Mouse (Mus musculus) G1E-ER4 (cell line): ENCODE data around the gene Olfr721-ps1. TPM values are rescaled to one million over a fixed set of nuclear protein-coding genes. Genes with fewer than 3 reads are reported as not detected.

Experiments used
- GATA1 ChIP-seq: IDR thresholded peaks from one replicate; pipeline ENCODE4 v1.8.0; 2012; ENCODE audit warnings: low read length, inconsistent platforms
- polyA plus RNA-seq: library from polyadenylated mRNA; stranded (reverse); fragments of >175 nt; gene quantifications from 2 replicates; pipeline ENCODE4 v1.2.3, GENCODE M21; 2012

The Olfr721-ps1 gene
- not detected in 2 replicates for polyA plus RNA-seq

DNA sequence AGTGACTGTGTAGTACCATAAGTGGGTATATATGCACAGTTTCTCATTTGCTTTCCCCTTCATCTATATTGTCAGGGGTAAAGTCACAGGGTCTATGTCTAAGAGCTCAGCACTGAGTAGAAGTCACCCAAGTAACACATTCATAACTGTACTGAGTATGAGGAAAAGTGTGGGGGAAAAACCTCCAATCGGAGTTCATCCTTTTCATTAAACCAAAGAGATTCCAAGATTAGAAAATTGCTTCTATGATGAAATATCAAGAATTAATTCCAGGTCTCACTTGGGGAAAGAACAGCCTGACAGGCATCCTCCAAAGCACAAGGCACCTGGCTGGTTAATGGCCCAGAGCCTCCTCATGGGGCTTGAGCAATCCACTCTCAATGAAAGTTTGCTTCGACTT lies at the start of gene Olfr721-ps1:
Gene Olfr721-ps1, plus strand, starts transcription at position 301 of the 400 bp plus-strand sequence.
- TF ChIP-seq GATA1: no peak

- no peak for TF ChIP-seq GATA1
Observed at GRCm38 (mm10) chr14:14351721-14352590, 49.1 kb upstream of the Olfr721-ps1 start.

- no peak for TF ChIP-seq GATA1
Observed at GRCm38 (mm10) chr14:14352606-14353005, 48.5 kb upstream of the Olfr721-ps1 start.

- TF ChIP-seq GATA1: no peak
Observed at GRCm38 (mm10) chr14:14353081-14353732, 47.9 kb upstream of the Olfr721-ps1 start.

DNA sequence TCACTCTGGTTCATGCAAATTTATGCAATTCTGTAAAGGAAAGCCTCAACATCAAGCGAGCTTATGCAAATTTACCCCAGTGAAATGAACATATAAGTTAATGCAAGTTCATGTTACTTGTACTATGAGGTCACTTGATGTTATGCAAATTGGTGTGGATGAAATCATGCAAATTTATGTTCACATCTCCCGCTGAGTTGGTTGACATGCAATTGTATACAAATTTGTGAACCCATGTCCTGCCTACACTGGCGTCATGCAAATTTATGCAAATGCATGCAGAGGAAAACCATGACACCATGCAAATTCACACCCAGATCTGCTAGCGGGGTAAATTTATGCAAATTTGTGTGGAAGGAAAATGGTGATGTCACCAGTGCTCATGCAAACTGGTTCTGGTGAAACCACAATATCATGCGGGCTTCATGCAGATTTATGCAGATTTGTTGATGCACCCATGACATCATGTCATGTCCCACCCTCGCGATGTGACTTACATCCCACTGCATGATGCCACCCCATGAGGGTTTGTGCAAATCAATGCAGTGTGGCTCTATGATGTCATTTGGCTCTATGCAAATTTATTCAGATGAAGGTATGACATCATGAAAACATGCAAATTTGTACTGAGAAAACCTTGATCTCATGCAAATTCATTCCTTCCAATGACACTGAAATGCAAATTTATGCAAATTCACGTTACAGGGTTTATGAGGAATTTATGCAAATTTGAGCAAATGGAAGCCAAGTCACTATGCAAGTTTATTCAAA lies 47.2 kb upstream of the Olfr721-ps1 start:
- no peak for TF ChIP-seq GATA1

DNA sequence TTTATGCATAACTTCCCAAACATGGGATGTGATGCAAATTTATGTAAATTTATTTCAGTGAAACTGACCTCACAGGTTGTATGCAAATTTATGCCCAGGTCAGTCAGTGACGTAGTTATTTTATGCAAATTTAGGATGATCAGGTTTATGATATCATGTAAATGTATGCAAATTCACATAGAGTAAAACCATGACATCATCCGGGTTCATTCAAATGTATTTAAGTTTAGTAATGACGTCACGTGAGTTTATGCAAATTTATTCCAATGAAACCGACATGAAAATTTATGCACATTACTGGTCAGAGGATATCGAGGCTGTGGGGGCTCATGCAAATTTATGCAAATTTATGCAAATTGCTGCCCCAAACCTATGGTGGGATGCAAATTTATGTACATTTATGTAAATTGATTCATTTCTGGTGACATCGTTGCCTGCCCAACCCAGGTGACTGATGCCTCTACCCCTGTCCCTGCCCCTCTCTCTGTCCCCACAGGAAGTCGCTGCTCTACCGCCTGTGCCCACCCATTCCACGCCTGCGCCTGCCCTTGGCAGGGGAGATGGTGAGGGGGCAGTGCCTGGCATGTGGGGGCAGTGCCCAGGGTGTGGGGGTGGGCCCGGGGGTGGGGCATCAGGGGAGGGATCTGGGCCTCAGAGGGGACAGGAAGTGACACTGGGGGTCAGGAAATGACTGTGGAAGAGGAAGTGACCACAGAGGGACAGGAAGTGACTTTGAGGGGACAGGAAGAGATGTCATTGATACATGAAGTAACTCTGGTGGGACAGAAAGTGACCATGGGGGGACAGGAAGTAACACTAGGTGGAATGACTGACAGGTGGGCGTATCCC lies 46.4 kb upstream of the Olfr721-ps1 start:
- TF ChIP-seq GATA1: no peak

GRCm38 (mm10) chr14:14355360-14355646 lies 45.8 kb upstream of the Olfr721-ps1 start:
- no peak for TF ChIP-seq GATA1

DNA sequence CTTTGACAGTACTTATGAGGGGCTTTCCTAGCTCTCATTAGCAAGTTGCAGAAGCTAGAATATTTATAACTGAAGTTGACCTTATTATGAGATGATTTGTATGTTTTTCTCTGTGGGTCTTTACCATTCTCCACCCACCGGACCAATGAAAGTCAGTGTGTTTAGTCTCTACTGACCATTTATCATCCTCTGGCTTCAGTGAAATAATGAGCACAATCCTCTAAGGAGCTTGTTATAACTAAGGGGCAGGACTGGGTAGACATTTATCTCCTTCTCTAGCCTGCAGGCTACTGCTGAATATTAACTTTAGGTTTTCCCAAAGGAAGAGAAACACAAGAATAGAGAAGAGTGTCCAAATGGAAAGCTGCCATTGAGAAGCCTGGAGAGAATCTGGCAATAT lies 5.6 kb upstream of the Olfr721-ps1 start:
- no peak for TF ChIP-seq GATA1

- no peak for TF ChIP-seq GATA1
Observed at GRCm38 (mm10) chr14:14436078-14436658, 35.1 kb downstream of the Olfr721-ps1 start.

Other genes with a start within 250 kb of the Olfr721-ps1 start
- gene Olfr720, start 214.5 kb upstream of the Olfr721-ps1 start, polyA plus RNA-seq: not detected in 2 replicates
- gene Olfr31, start 78.5 kb upstream of the Olfr721-ps1 start, polyA plus RNA-seq: not detected in 2 replicates
- 60.6 and 62.6 TPM in 2 replicates for gene Il3ra, start 55.0 kb upstream of the Olfr721-ps1 start, polyA plus RNA-seq